Mouse (Mus musculus) CD4-positive, CD25-positive, alpha-beta regulatory T cell, adult 4 months (primary cell): ENCODE data around the gene Selenon. TPM values are rescaled to one million over a fixed set of nuclear protein-coding genes. Genes with fewer than 3 reads are reported as not detected.
A peak's percentile ranks its signal among the peaks of the same experiment; 100 is the strongest.

Experiments used
- ATAC-seq: one replicate; pipeline ENCODE4 v1.8.0; 2017
- polyA plus RNA-seq, 2 experiments: library from polyadenylated mRNA; unstranded; fragments of 100-300 nt; shearing (Covaris generic); gene quantifications; one replicate each; pipeline ENCODE4 v1.2.1; 2017

The Selenon gene
- 1 to 10 TPM in 1 of 2 experiments, under 1 TPM in 1; 0.19 to 1.9 TPM for polyA plus RNA-seq

- ATAC-seq, result no peak
Measured at GRCm38 (mm10) chr4:134551494-134552316, at the start of gene Selenon. Gene Selenon (minus strand): TSS chr4:134552166.

- peak; percentile 82 for ATAC-seq
Measured at GRCm38 (mm10) chr4:134601404-134601803, 49.4 kb upstream of the Selenon start.

- ATAC-seq, result no peak
Measured at GRCm38 (mm10) chr4:134600777-134601176, 48.8 kb upstream of the Selenon start.

GRCm38 (mm10) chr4:134600060-134600459 is 48.1 kb upstream of the Selenon start:
- no peak for ATAC-seq

GRCm38 (mm10) chr4:134596816-134597692 is 45.1 kb upstream of the Selenon start:
- no peak for ATAC-seq

- no peak for ATAC-seq
Measured at GRCm38 (mm10) chr4:134594731-134595439, 42.9 kb upstream of the Selenon start.

GRCm38 (mm10) chr4:134592442-134592841 is 40.5 kb upstream of the Selenon start:
- no peak for ATAC-seq

GRCm38 (mm10) chr4:134591506-134592061 is 39.6 kb upstream of the Selenon start:
- ATAC-seq, result no peak

- ATAC-seq, result no peak
Measured at GRCm38 (mm10) chr4:134590227-134590926, 38.4 kb upstream of the Selenon start.

GRCm38 (mm10) chr4:134589786-134590185 is 37.8 kb upstream of the Selenon start:
- no peak for ATAC-seq

- ATAC-seq, result no peak
Measured at GRCm38 (mm10) chr4:134588951-134589350, 37.0 kb upstream of the Selenon start.

GRCm38 (mm10) chr4:134588287-134588686 is 36.3 kb upstream of the Selenon start:
- no peak for ATAC-seq

- ATAC-seq, result no peak
Measured at GRCm38 (mm10) chr4:134587636-134588197, 35.8 kb upstream of the Selenon start.

GRCm38 (mm10) chr4:134586631-134587030 is 34.7 kb upstream of the Selenon start:
- ATAC-seq, result no peak

GRCm38 (mm10) chr4:134586126-134586525 is 34.2 kb upstream of the Selenon start:
- ATAC-seq, result no peak

GRCm38 (mm10) chr4:134583513-134583912 is 31.5 kb upstream of the Selenon start:
- ATAC-seq, result no peak

- no peak for ATAC-seq
Measured at GRCm38 (mm10) chr4:134581365-134581764, 29.4 kb upstream of the Selenon start.

- no peak for ATAC-seq
Measured at GRCm38 (mm10) chr4:134580351-134581148, 28.6 kb upstream of the Selenon start.

- no peak for ATAC-seq
Measured at GRCm38 (mm10) chr4:134579620-134580019, 27.7 kb upstream of the Selenon start.

- ATAC-seq, result no peak
Measured at GRCm38 (mm10) chr4:134579212-134579611, 27.2 kb upstream of the Selenon start.

GRCm38 (mm10) chr4:134578407-134578806 is 26.4 kb upstream of the Selenon start:
- no peak for ATAC-seq
